Mouse (Mus musculus): ENCODE measurements around the gene Dusp27. TPM values are rescaled to one million over a fixed set of nuclear protein-coding genes. Genes with fewer than 3 reads are reported as not detected.
"Not testable (repeated sequence)": the region's sequence is repeated elsewhere in the genome, so short reads cannot be mapped to it uniquely, and the experiment has no call there.

Gene Dusp27
- polyA plus RNA-seq, 1 experiment from 2014 or later = 1.5 TPM

GRCm38 (mm10) chr1:166155113-166155494 lies 27.4 kb upstream of the Dusp27 start:
- Histone ChIP-seq H3K27ac (no peak overlapping the region), H3K27me3 (ENCODE audit: poor library complexity, severe bottlenecking) (peaks cover 35% of the 10 kb centered on the region), H3K9me3 (no peaks in the 10 kb centered on the region), H3K36me3 (replicated peaks) (no peaks in the 10 kb centered on the region), H3K4me1 (peaks cover 15% of the 10 kb centered on the region), H3K4me3 (no peak overlapping the region)
- WGBS = 63% methylated on average over 10 of the region's 10 CpGs
- DNase-seq (ENCODE audit: extremely low spot score, low spot score) = no peak

GRCm38 (mm10) chr1:166154162-166155112 lies 26.7 kb upstream of the Dusp27 start:
- WGBS = 23% methylated on average over 29 of the region's 29 CpGs
- peak; percentile 80 for DNase-seq (ENCODE audit: extremely low spot score, low spot score)
- Histone ChIP-seq H3K4me1 (peaks cover 12% of the 10 kb centered on the region; the same call in 1 of the 2 replicates), H3K36me3 (replicated peaks) (no peaks in the 10 kb centered on the region), H3K27me3 (ENCODE audit: poor library complexity, severe bottlenecking) (peaks cover 29% of the 10 kb centered on the region), H3K27ac (no peak overlapping the region), H3K9me3 (no peaks in the 10 kb centered on the region), H3K4me3 (peak overlapping the region; percentile 22; the same call in 1 of the 2 replicates)

GRCm38 (mm10) chr1:166153351-166154120 lies 25.8 kb upstream of the Dusp27 start:
- peak overlapping the region; percentile 10; the same call in 1 of the 2 replicates for H3K4me3 ChIP-seq
- WGBS = 15% methylated on average over 18 of the region's 18 CpGs
- no peak overlapping the region for H3K27ac ChIP-seq
- no peaks in the 10 kb centered on the region for H3K36me3 ChIP-seq (replicated peaks)
- H3K27me3 ChIP-seq (ENCODE audit: poor library complexity, severe bottlenecking) = peaks cover 22% of the 10 kb centered on the region
- H3K4me1 ChIP-seq = peaks cover 12% of the 10 kb centered on the region; the same call in 1 of the 2 replicates
- DNase-seq (ENCODE audit: extremely low spot score, low spot score) = peak; percentile 86
- no peaks in the 10 kb centered on the region for H3K9me3 ChIP-seq

- H3K36me3 ChIP-seq (replicated peaks) = no peaks in the 10 kb centered on the region
- H3K4me1 ChIP-seq = peaks cover 12% of the 10 kb centered on the region; the same call in 1 of the 2 replicates
- H3K27me3 ChIP-seq (ENCODE audit: poor library complexity, severe bottlenecking) = peaks cover 22% of the 10 kb centered on the region
- H3K27ac ChIP-seq = no peak overlapping the region
- no peak for DNase-seq (ENCODE audit: extremely low spot score, low spot score)
- H3K9me3 ChIP-seq = no peaks in the 10 kb centered on the region
- H3K4me3 ChIP-seq = no peak overlapping the region
- WGBS = 93% methylated on average over 10 of the region's 10 CpGs
Measured at GRCm38 (mm10) chr1:166152034-166152433, 24.3 kb upstream of the Dusp27 start.

- WGBS = 81% methylated on average over 11 of the region's 11 CpGs
Measured at GRCm38 (mm10) chr1:166151341-166151740, 23.6 kb upstream of the Dusp27 start.

GRCm38 (mm10) chr1:166150035-166150434 lies 22.3 kb upstream of the Dusp27 start:
- no peak for DNase-seq (ENCODE audit: extremely low spot score, low spot score)
- Histone ChIP-seq H3K27me3 (ENCODE audit: poor library complexity, severe bottlenecking) (peaks cover 13% of the 10 kb centered on the region), H3K4me1 (peaks cover 12% of the 10 kb centered on the region; the same call in 1 of the 2 replicates), H3K4me3 (no peak overlapping the region), H3K9me3 (no peaks in the 10 kb centered on the region), H3K36me3 (replicated peaks) (no peaks in the 10 kb centered on the region), H3K27ac (no peak overlapping the region)
- 92% methylated on average over 7 of the region's 7 CpGs for WGBS

More at GRCm38 (mm10) chr1:166151341-166151740, 23.6 kb upstream of the Dusp27 start:
- no peak overlapping the region for H3K4me3 ChIP-seq
- no peaks in the 10 kb centered on the region for H3K36me3 ChIP-seq (replicated peaks)
- H3K4me1 ChIP-seq = peaks cover 12% of the 10 kb centered on the region; the same call in 1 of the 2 replicates
- DNase-seq (ENCODE audit: extremely low spot score, low spot score) = no peak
- no peak overlapping the region for H3K27ac ChIP-seq
- H3K9me3 ChIP-seq = no peaks in the 10 kb centered on the region
- peaks cover 22% of the 10 kb centered on the region for H3K27me3 ChIP-seq (ENCODE audit: poor library complexity, severe bottlenecking)

GRCm38 (mm10) chr1:166149441-166149840 lies 21.7 kb upstream of the Dusp27 start:
- H3K4me1 ChIP-seq = peaks cover 12% of the 10 kb centered on the region; the same call in 1 of the 2 replicates
- 83% methylated on average over 4 of the region's 4 CpGs for WGBS

GRCm38 (mm10) chr1:166147657-166148056 lies 19.9 kb upstream of the Dusp27 start:
- H3K36me3 ChIP-seq (replicated peaks) = no peaks in the 10 kb centered on the region
- 73% methylated on average over 3 of the region's 3 CpGs for WGBS
- no peak for DNase-seq (ENCODE audit: extremely low spot score, low spot score)
- H3K9me3 ChIP-seq = no peaks in the 10 kb centered on the region; the same call in 1 of the 2 replicates
- no peak overlapping the region for H3K27ac ChIP-seq
- 0 out of 2 replicates have a peak, but pooled peaks cover under 1% of the 10 kb centered on the region for H3K4me1 ChIP-seq
- peaks cover 2% of the 10 kb centered on the region; the same call in 1 of the 2 replicates for H3K27me3 ChIP-seq (ENCODE audit: poor library complexity, severe bottlenecking)
- no peak overlapping the region for H3K4me3 ChIP-seq

More at GRCm38 (mm10) chr1:166149441-166149840, 21.7 kb upstream of the Dusp27 start:
- Histone ChIP-seq H3K36me3 (replicated peaks) (no peaks in the 10 kb centered on the region), H3K27me3 (ENCODE audit: poor library complexity, severe bottlenecking) (peaks cover 7% of the 10 kb centered on the region), H3K4me3 (no peak overlapping the region), H3K27ac (no peak overlapping the region), H3K9me3 (no peaks in the 10 kb centered on the region; the same call in 1 of the 2 replicates)
- DNase-seq (ENCODE audit: extremely low spot score, low spot score) = no peak

- Histone ChIP-seq H3K9me3 (no peaks in the 10 kb centered on the region; the same call in 1 of the 2 replicates), H3K4me3 (no peak overlapping the region)
- WGBS = 91% methylated on average over 11 of the region's 11 CpGs
Measured at GRCm38 (mm10) chr1:166146626-166147025, 18.9 kb upstream of the Dusp27 start.

GRCm38 (mm10) chr1:166142369-166142768 lies 14.6 kb upstream of the Dusp27 start:
- H3K27ac ChIP-seq = no peak overlapping the region
- H3K36me3 ChIP-seq (replicated peaks) = no peaks in the 10 kb centered on the region
- DNase-seq (ENCODE audit: extremely low spot score, low spot score) = no peak
- H3K4me1 ChIP-seq = peaks cover 21% of the 10 kb centered on the region
- H3K9me3 ChIP-seq = no peaks in the 10 kb centered on the region; the same call in 1 of the 2 replicates
- no peak overlapping the region for H3K4me3 ChIP-seq
- 79% methylated on average over 6 of the region's 6 CpGs for WGBS
- H3K27me3 ChIP-seq (ENCODE audit: poor library complexity, severe bottlenecking) = peaks cover 4% of the 10 kb centered on the region; the same call in 1 of the 2 replicates

More at GRCm38 (mm10) chr1:166146626-166147025, 18.9 kb upstream of the Dusp27 start:
- H3K27me3 ChIP-seq (ENCODE audit: poor library complexity, severe bottlenecking) = no peaks in the 10 kb centered on the region
- H3K27ac ChIP-seq = no peak overlapping the region
- H3K4me1 ChIP-seq = no peaks in the 10 kb centered on the region
- H3K36me3 ChIP-seq (replicated peaks) = no peaks in the 10 kb centered on the region
- DNase-seq (ENCODE audit: extremely low spot score, low spot score) = no peak

- not testable (repeated sequence) for DNase-seq (ENCODE audit: extremely low spot score, low spot score); H3K36me3 ChIP-seq (replicated peaks); H3K9me3 ChIP-seq; H3K27me3 ChIP-seq (ENCODE audit: poor library complexity, severe bottlenecking); H3K27ac ChIP-seq; H3K4me3 ChIP-seq
- peaks cover 22% of the 10 kb centered on the region for H3K4me1 ChIP-seq
- 96% methylated on average over 9 of the region's 9 CpGs for WGBS
Measured at GRCm38 (mm10) chr1:166141868-166142267, 14.1 kb upstream of the Dusp27 start.

GRCm38 (mm10) chr1:166139620-166140184 lies 12.0 kb upstream of the Dusp27 start:
- Histone ChIP-seq H3K27ac (no peak overlapping the region), H3K36me3 (replicated peaks) (no peaks in the 10 kb centered on the region), H3K27me3 (ENCODE audit: poor library complexity, severe bottlenecking) (peaks cover 4% of the 10 kb centered on the region; the same call in 1 of the 2 replicates), H3K4me3 (no peak overlapping the region), H3K9me3 (no peaks in the 10 kb centered on the region; the same call in 1 of the 2 replicates), H3K4me1 (peaks cover 33% of the 10 kb centered on the region)
- 42% methylated on average over 4 of the region's 4 CpGs for WGBS
- DNase-seq (ENCODE audit: extremely low spot score, low spot score) = no peak

All from forebrain, embryonic 10.5 days (tissue).